Mouse (Mus musculus): ENCODE results near the gene Klra2.
"Not testable (repeated sequence)": the region's sequence is repeated elsewhere in the genome, so short reads cannot be mapped to it uniquely, and the experiment has no call there.

Gene Klra2

GRCm38 (mm10) chr6:131247206-131247605, at the start of gene Klra2:
Gene Klra2 (minus strand): TSS chr6:131247362.
- DNase-seq: no peak

GRCm38 (mm10) chr6:131294435-131295112, 47.4 kb upstream of the Klra2 start:
- no peak for DNase-seq

GRCm38 (mm10) chr6:131293916-131294315, 46.8 kb upstream of the Klra2 start:
- no peak for DNase-seq

- peak; percentile 94 to 95 for DNase-seq
Observed at GRCm38 (mm10) chr6:131292991-131293788, 46.0 kb upstream of the Klra2 start, which contains the start of gene Magohb. Gene Magohb (minus strand): TSS chr6:131293244.

GRCm38 (mm10) chr6:131292276-131292990, 45.3 kb upstream of the Klra2 start:
- peak in 1 of 2 experiments; percentile 66 for DNase-seq

GRCm38 (mm10) chr6:131290430-131290829, 43.3 kb upstream of the Klra2 start:
- DNase-seq: peak; percentile 20 to 46

- not testable (repeated sequence) for DNase-seq
Observed at GRCm38 (mm10) chr6:131278160-131278559, 31.0 kb upstream of the Klra2 start.

- no peak for DNase-seq
Observed at GRCm38 (mm10) chr6:131276659-131277058, 29.5 kb upstream of the Klra2 start.

- DNase-seq: no peak
Observed at GRCm38 (mm10) chr6:131272311-131272710, 25.1 kb upstream of the Klra2 start.

- no peak for DNase-seq
Observed at GRCm38 (mm10) chr6:131270312-131270711, 23.1 kb upstream of the Klra2 start.

- DNase-seq: no peak
Observed at GRCm38 (mm10) chr6:131269599-131269998, 22.4 kb upstream of the Klra2 start.

- no peak for DNase-seq
Observed at GRCm38 (mm10) chr6:131264175-131264574, 17.0 kb upstream of the Klra2 start.

- no peak for DNase-seq
Observed at GRCm38 (mm10) chr6:131262778-131263177, 15.6 kb upstream of the Klra2 start.

GRCm38 (mm10) chr6:131262009-131262408, 14.8 kb upstream of the Klra2 start:
- no peak for DNase-seq

GRCm38 (mm10) chr6:131245081-131245480, 2.1 kb downstream of the Klra2 start:
- no peak for DNase-seq
